Mouse (Mus musculus): ENCODE measurements at regions not wholly inside any gene's neighbourhood (a gene's known extent, or its start where the extent isn't known, plus 50 kb on each side); places are given as distances from the start of the nearest gene placed in this dataset.
"Not testable (repeated sequence)": the region's sequence is repeated elsewhere in the genome, so short reads cannot be mapped to it uniquely, and the experiment has no call there.

GRCm38 (mm10) chr15:3909471-3909870, 69.9 kb downstream of the Fbxo4 start:
- Histone ChIP-seq H3K9ac (ENCODE audit: low read length) (no peak overlapping the region), H3K27me3 (ENCODE audit: control insufficient read depth, insufficient read depth, low read depth, low read length) (no peaks in the 10 kb centered on the region), H3K27ac (ENCODE audit: low read length) (no peak overlapping the region), H3K9me3 (ENCODE audit: control insufficient read depth, low read length) (no peaks in the 10 kb centered on the region), H3K4me2 (ENCODE audit: low read depth, low read length) (no peak overlapping the region), H3K4me3 (ENCODE audit: low read length) (no peak overlapping the region), H3K4me1 (replicated peaks; ENCODE audit: control insufficient read depth, insufficient read depth, low read length) (no peaks in the 10 kb centered on the region), H3K36me3 (ENCODE audit: control insufficient read depth, insufficient read depth, low read length) (no peaks in the 10 kb centered on the region)
- WGBS: 64% methylated on average over 3 of the region's 3 CpGs
- ATAC-seq (ENCODE audit: low read depth): no peak

DNA sequence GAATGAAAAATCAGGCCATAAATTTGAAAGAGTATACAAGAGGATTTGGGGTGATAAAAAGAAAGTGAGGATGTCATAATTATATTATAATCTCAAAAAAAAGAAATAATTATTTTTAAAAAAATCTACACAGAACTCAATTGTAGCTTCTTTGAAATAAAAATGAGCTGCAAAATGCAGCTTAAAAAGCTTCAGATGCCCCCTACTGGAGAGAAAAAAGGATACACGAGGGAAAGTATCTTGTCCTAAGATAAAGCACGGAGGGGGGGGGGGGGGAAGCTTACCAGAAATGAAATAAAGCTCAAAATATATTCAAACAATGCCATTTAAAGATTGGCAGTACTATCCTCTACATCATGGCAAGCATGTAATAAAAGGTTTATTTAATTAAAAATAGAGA, 70.7 kb downstream of the Fbxo4 start:
- ATAC-seq (ENCODE audit: low read depth): no peak
- 6% methylated on average over 2 of the region's 2 CpGs for WGBS

DNA sequence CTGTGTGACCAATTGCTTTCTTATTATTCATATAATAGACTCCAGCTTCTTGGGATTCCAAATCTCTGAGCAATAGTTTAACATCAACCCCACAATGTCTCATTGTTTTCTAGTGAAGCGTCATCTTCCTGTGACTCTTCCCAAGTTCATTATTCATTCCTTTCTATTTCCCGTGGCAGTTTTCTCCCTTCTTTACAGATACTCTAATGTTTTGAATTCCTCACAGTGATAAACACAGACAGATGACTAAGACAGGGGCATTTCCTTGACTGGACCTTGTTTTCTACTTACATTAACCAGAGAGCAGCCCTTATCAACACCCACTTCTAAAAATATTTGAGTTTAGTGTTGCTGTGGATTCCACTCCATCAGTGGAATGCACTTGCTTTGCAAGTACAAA, 73.8 kb downstream of the Fbxo4 start:
- WGBS: 33% methylated on average over 2 of the region's 2 CpGs
- Histone ChIP-seq H3K36me3 (ENCODE audit: control insufficient read depth, insufficient read depth, low read length) (no peaks in the 10 kb centered on the region), H3K9me3 (ENCODE audit: control insufficient read depth, low read length) (no peaks in the 10 kb centered on the region), H3K27ac (ENCODE audit: low read length) (no peak overlapping the region), H3K9ac (ENCODE audit: low read length) (no peak overlapping the region), H3K4me1 (replicated peaks; ENCODE audit: control insufficient read depth, insufficient read depth, low read length) (no peaks in the 10 kb centered on the region), H3K4me3 (ENCODE audit: low read length) (no peak overlapping the region), H3K4me2 (ENCODE audit: low read depth, low read length) (no peak overlapping the region), H3K27me3 (ENCODE audit: control insufficient read depth, insufficient read depth, low read depth, low read length) (no peaks in the 10 kb centered on the region)
- ATAC-seq (ENCODE audit: low read depth): no peak

More for the DNA sequence above, 70.7 kb downstream of the Fbxo4 start:
- H3K9me3 ChIP-seq (ENCODE audit: control insufficient read depth, low read length): no peaks in the 10 kb centered on the region
- no peak overlapping the region for H3K4me2 ChIP-seq (ENCODE audit: low read depth, low read length)
- H3K4me3 ChIP-seq (ENCODE audit: low read length): no peak overlapping the region
- no peak overlapping the region for H3K27ac ChIP-seq (ENCODE audit: low read length)
- no peak overlapping the region for H3K9ac ChIP-seq (ENCODE audit: low read length)
- H3K36me3 ChIP-seq (ENCODE audit: control insufficient read depth, insufficient read depth, low read length): no peaks in the 10 kb centered on the region
- no peaks in the 10 kb centered on the region for H3K27me3 ChIP-seq (ENCODE audit: control insufficient read depth, insufficient read depth, low read depth, low read length)
- H3K4me1 ChIP-seq (replicated peaks; ENCODE audit: control insufficient read depth, insufficient read depth, low read length): no peaks in the 10 kb centered on the region

DNA sequence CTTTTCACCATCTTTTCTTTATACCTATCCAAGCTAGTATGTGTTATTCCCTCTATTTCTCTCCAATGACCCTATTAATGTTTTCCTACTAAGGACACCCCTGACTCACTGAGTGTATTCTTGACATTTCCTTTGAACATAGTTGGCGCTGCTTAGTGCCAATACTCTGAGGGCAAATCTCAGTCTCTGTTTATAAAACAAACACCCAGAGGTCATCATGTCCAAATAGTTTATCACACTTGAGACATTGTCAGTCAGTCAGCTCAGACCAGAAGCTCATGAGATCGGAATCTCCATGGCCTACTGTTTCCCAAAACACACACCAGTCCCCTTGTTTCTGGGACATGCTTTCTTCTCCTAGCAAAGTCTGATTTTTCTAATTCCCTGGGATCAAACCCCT, 100.9 kb downstream of the Fbxo4 start:
- Histone ChIP-seq H3K4me1 (replicated peaks; ENCODE audit: control insufficient read depth, insufficient read depth, low read length) (no peaks in the 10 kb centered on the region), H3K9me3 (ENCODE audit: control insufficient read depth, low read length) (no peaks in the 10 kb centered on the region), H3K4me3 (ENCODE audit: low read length) (no peak overlapping the region), H3K9ac (ENCODE audit: low read length) (no peak overlapping the region), H3K27me3 (ENCODE audit: control insufficient read depth, insufficient read depth, low read depth, low read length) (no peaks in the 10 kb centered on the region), H3K36me3 (ENCODE audit: control insufficient read depth, insufficient read depth, low read length) (no peaks in the 10 kb centered on the region), H3K4me2 (ENCODE audit: low read depth, low read length) (no peak overlapping the region), H3K27ac (ENCODE audit: low read length) (no peak overlapping the region)
- ATAC-seq (ENCODE audit: low read depth): peak; percentile 38; the same call in 1 of the 2 replicates
- 33% methylated on average over 2 of the region's 2 CpGs for WGBS

- WGBS: 75% methylated on average over 3 of the region's 3 CpGs
- H3K27me3 ChIP-seq (ENCODE audit: control insufficient read depth, insufficient read depth, low read depth, low read length): no peaks in the 10 kb centered on the region
- H3K9ac ChIP-seq (ENCODE audit: low read length): no peak overlapping the region
- H3K9me3 ChIP-seq (ENCODE audit: control insufficient read depth, low read length): no peaks in the 10 kb centered on the region
- no peak overlapping the region for H3K4me3 ChIP-seq (ENCODE audit: low read length)
- H3K4me2 ChIP-seq (ENCODE audit: low read depth, low read length): no peak overlapping the region
- no peaks in the 10 kb centered on the region for H3K4me1 ChIP-seq (replicated peaks; ENCODE audit: control insufficient read depth, insufficient read depth, low read length)
- ATAC-seq (ENCODE audit: low read depth): no peak
- H3K27ac ChIP-seq (ENCODE audit: low read length): no peak overlapping the region
- no peaks in the 10 kb centered on the region for H3K36me3 ChIP-seq (ENCODE audit: control insufficient read depth, insufficient read depth, low read length)
These were observed 101.9 kb downstream of the Fbxo4 start for GRCm38 (mm10) chr15:3877506-3877905.

DNA sequence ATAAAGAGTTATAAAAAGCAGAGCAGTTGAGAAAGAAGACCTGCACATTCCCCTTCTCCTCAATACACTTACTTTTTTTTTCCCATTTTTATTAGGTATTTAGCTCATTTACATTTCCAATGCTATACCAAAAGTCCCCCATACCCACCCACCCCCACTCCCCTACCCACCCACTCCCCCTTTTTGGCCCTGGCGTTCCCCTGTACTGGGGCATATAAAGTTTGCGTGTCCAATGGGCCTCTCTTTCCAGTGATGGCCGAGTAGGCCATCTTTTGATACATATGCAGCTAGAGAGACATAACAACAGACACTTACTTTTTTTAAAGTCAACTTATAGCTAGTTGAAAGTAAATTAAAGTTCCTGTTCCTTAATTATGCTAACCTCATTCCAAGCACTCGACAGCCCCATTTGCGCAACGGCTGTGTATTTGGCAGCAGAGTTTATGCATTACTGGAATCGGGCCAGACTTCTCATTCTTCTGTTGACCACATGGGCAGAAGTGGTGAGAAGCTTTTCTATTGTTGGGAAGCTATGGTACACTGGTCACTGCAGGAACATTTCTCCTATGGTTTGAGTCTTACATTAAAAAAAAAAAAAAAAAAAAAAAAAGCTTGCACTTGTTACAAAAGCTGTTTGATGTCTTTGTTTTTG, 104.0 kb downstream of the Fbxo4 start:
- H3K27ac ChIP-seq (ENCODE audit: low read length); H3K36me3 ChIP-seq (ENCODE audit: control insufficient read depth, insufficient read depth, low read length); H3K9me3 ChIP-seq (ENCODE audit: control insufficient read depth, low read length); H3K4me2 ChIP-seq (ENCODE audit: low read depth, low read length); H3K27me3 ChIP-seq (ENCODE audit: control insufficient read depth, insufficient read depth, low read depth, low read length); H3K4me3 ChIP-seq (ENCODE audit: low read length); H3K4me1 ChIP-seq (replicated peaks; ENCODE audit: control insufficient read depth, insufficient read depth, low read length); H3K9ac ChIP-seq (ENCODE audit: low read length): not testable (repeated sequence)
- 42% methylated on average over 6 of the region's 7 CpGs for WGBS
- peak; percentile 95 for ATAC-seq (ENCODE audit: low read depth)

GRCm38 (mm10) chr15:3831802-3832201, 147.6 kb downstream of the Fbxo4 start:
- no peak for ATAC-seq (ENCODE audit: low read depth)
- no peaks in the 10 kb centered on the region for H3K4me1 ChIP-seq (replicated peaks; ENCODE audit: control insufficient read depth, insufficient read depth, low read length)
- whole genome bisulfite sequencing: 77% methylated on average over 4 of the region's 4 CpGs
- no peaks in the 10 kb centered on the region for H3K9me3 ChIP-seq (ENCODE audit: control insufficient read depth, low read length)
- H3K9ac ChIP-seq (ENCODE audit: low read length): no peak overlapping the region
- no peak overlapping the region for H3K27ac ChIP-seq (ENCODE audit: low read length)
- no peak overlapping the region for H3K4me3 ChIP-seq (ENCODE audit: low read length)
- H3K4me2 ChIP-seq (ENCODE audit: low read depth, low read length): no peak overlapping the region
- no peaks in the 10 kb centered on the region for H3K36me3 ChIP-seq (ENCODE audit: control insufficient read depth, insufficient read depth, low read length)
- H3K27me3 ChIP-seq (ENCODE audit: control insufficient read depth, insufficient read depth, low read depth, low read length): no peaks in the 10 kb centered on the region

DNA sequence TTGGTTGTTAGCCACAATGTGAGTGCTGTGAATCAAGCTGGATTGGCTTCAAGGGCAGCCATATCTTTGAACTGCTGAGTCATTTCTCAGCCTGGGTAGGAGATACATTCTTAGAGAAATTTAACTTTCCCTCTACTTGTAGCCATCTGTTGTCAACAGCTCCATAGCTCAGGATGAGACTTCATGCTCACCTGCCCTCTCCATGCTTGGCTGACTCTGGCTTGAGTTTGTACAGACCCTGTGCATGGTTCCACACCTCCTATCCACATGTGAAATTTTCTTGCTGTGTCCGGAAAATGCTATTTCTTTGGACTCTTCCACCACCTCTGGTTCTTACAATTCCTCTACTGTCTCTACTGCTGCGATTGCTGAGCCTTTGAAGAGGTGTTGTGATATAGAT, 173.9 kb downstream of the Fbxo4 start:
- Histone ChIP-seq H3K36me3 (ENCODE audit: control insufficient read depth, insufficient read depth, low read length) (no peaks in the 10 kb centered on the region), H3K27me3 (ENCODE audit: control insufficient read depth, insufficient read depth, low read depth, low read length) (no peaks in the 10 kb centered on the region), H3K4me3 (ENCODE audit: low read length) (no peak overlapping the region), H3K9ac (ENCODE audit: low read length) (no peak overlapping the region), H3K27ac (ENCODE audit: low read length) (no peak overlapping the region), H3K4me1 (replicated peaks; ENCODE audit: control insufficient read depth, insufficient read depth, low read length) (no peaks in the 10 kb centered on the region), H3K4me2 (ENCODE audit: low read depth, low read length) (no peak overlapping the region), H3K9me3 (ENCODE audit: control insufficient read depth, low read length) (no peaks in the 10 kb centered on the region)
- WGBS: 66% methylated on average over 2 of the region's 2 CpGs
- ATAC-seq (ENCODE audit: low read depth): no peak

GRCm38 (mm10) chr15:3775865-3776264, 192.6 kb upstream of the Ghr start:
- H3K4me2 ChIP-seq (ENCODE audit: low read depth, low read length): no peak overlapping the region
- H3K9ac ChIP-seq (ENCODE audit: low read length): no peak overlapping the region
- H3K4me3 ChIP-seq (ENCODE audit: low read length): no peak overlapping the region
- no peaks in the 10 kb centered on the region for H3K9me3 ChIP-seq (ENCODE audit: control insufficient read depth, low read length)
- no peaks in the 10 kb centered on the region for H3K36me3 ChIP-seq (ENCODE audit: control insufficient read depth, insufficient read depth, low read length)
- H3K4me1 ChIP-seq (replicated peaks; ENCODE audit: control insufficient read depth, insufficient read depth, low read length): no peaks in the 10 kb centered on the region
- no peak for ATAC-seq (ENCODE audit: low read depth)
- 76% methylated on average over 3 of the region's 3 CpGs for WGBS
- no peak overlapping the region for H3K27ac ChIP-seq (ENCODE audit: low read length)
- H3K27me3 ChIP-seq (ENCODE audit: control insufficient read depth, insufficient read depth, low read depth, low read length): no peaks in the 10 kb centered on the region

Data from lung, embryonic 16.5 days (tissue).